Mouse (Mus musculus): ENCODE measurements at regions not wholly inside any gene's neighbourhood (a gene's known extent, or its start where the extent isn't known, plus 50 kb on each side); places are given as distances from the start of the nearest gene placed in this dataset.

DNA sequence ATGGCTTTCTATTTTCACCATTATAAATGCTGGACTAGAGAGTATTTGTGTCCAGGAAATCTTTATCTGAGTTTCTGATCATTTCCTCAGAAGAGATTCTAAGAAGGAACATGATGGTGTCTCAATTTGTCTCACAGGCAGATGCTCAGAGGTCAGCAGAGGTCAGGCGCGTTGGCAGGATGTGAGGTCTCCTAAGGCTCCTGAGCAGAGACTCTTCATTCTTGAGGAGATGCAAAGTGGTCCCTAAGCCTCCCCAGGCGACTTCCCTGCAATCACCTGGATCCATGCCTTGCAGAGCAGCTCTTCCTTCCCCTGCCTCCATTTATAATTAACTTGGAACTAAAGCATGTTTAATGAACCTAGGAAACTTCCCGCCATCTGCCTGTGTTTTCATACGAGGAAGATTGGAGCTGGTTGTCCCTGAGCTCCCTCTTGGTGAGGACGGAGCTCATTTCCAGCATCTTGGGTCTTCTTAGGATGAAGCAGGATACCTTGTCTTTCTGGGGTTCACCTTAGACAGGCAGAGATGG lies 71.8 kb downstream of the Arf2 start:
- Histone ChIP-seq H3K4me3 (replicated peaks) (no peak overlapping the region), H3K9me3 (replicated peaks) (no peaks in the 10 kb centered on the region), H3K4me1 (replicated peaks) (no peaks in the 10 kb centered on the region), H3K9ac (no peak overlapping the region), H3K27me3 (no peaks in the 10 kb centered on the region), H3K27ac (no peak overlapping the region), H3K36me3 (no peaks in the 10 kb centered on the region), H3K4me2 (no peak overlapping the region)
- DNase-seq, result no peak
- WGBS (ENCODE audit: insufficient replicate concordance), result 59% methylated on average over 6 of the region's 6 CpGs
- no peak for ATAC-seq (ENCODE audit: low read depth)

DNA sequence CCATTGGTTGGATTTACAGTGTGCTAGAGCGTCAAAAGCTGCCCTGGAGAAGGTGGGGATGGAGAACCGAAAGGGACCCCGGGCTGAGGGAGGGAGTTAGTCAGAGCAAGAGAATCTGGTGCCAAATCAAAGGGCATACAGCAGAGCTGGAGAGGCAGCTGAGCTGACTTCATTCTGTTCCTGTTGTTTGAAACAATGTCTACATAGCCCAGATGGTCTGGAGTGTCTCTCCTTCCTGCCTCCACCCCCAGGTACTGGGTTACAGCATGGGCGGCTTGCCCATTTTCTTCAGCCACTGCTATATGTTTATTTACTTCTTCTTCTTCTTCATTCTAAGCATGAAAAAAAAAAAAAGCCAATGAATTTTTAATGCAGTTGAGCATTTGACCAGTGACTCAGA lies 78.7 kb downstream of the Arf2 start:
- Histone ChIP-seq H3K9ac (no peak overlapping the region), H3K4me1 (replicated peaks) (no peaks in the 10 kb centered on the region), H3K4me2 (no peak overlapping the region), H3K27me3 (no peaks in the 10 kb centered on the region), H3K9me3 (replicated peaks) (no peaks in the 10 kb centered on the region), H3K4me3 (replicated peaks) (no peak overlapping the region), H3K27ac (no peak overlapping the region), H3K36me3 (no peaks in the 10 kb centered on the region)
- no peak for DNase-seq
- 82% methylated on average over 4 of the region's 4 CpGs for WGBS (ENCODE audit: insufficient replicate concordance)
- no peak for ATAC-seq (ENCODE audit: low read depth)

DNA sequence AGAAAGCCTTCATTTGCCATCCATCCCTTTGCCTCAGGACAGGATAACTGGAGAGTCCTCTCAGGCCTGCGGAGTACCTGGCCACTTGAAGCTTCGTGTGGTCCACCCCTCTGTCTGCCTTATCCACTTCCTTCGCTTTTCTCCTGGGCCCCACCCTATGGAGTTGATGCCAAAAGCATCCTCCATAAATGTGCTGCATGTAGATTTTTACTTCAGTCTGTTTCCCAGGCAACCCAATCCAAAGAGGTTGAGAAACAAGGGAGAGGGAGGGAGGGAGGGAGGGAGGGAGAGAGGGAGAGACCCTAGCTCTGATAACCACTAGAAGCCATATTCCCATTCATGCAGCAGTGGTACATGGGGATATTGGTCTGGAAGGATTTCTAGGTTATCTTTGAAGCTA lies 80.7 kb upstream of the Crhr1 start:
- no peak for DNase-seq
- no peak overlapping the region for H3K9ac ChIP-seq

DNA sequence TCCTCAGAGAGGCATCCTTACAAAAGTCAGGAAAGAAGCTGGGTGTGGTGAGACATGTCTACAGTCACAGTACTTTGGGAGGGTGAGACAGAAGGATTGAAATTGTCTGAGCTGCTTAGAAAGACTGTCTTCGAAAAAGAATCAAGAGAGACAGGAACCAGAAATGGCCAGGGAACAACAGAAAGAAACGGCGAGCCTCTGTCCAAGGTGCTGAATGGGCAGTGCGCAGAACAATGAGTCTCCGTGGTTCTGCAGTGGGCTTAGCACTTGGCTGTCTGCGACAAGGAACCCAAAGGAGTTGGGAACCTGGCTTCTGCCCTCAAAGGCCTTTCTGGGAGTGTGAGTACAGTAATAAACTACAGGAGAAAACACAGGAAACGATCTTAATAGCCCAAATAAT lies 79.4 kb upstream of the Crhr1 start:
- Histone ChIP-seq H3K4me2 (no peak overlapping the region), H3K4me1 (replicated peaks) (no peaks in the 10 kb centered on the region), H3K9ac (no peak overlapping the region), H3K27ac (no peak overlapping the region), H3K9me3 (replicated peaks) (no peaks in the 10 kb centered on the region), H3K36me3 (no peaks in the 10 kb centered on the region), H3K27me3 (no peaks in the 10 kb centered on the region), H3K4me3 (replicated peaks) (no peak overlapping the region)
- 20% methylated on average over 7 of the region's 7 CpGs for WGBS (ENCODE audit: insufficient replicate concordance)
- no peak for DNase-seq
- ATAC-seq (ENCODE audit: low read depth), result no peak

More for the DNA sequence above, 80.7 kb upstream of the Crhr1 start:
- no peak overlapping the region for H3K4me3 ChIP-seq (replicated peaks)
- no peaks in the 10 kb centered on the region for H3K27me3 ChIP-seq
- H3K36me3 ChIP-seq, result no peaks in the 10 kb centered on the region
- no peak overlapping the region for H3K27ac ChIP-seq
- no peak for ATAC-seq (ENCODE audit: low read depth)
- H3K9me3 ChIP-seq (replicated peaks), result no peaks in the 10 kb centered on the region
- H3K4me1 ChIP-seq (replicated peaks), result no peaks in the 10 kb centered on the region
- no peak overlapping the region for H3K4me2 ChIP-seq
- 76% methylated on average over 3 of the region's 3 CpGs for WGBS (ENCODE audit: insufficient replicate concordance)

DNA sequence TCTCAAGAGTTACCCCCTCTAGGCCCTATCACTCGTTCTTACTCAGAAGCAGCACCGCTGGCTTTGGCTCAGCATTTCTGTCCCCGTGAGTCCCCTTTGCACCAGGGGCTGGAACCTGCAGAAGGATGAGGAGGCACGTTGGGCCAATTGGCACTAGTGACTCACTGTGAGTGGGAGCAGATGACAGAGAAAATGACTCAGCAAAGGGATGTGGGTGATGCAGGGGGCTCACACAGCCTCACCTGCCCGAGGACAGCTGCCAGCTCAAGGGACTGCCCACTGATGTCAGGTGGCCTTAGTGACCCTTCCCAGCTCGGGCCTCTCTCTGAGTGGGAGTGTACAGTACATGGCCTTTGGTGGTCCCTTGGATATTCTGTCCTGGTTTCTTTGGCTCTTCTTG lies 76.7 kb upstream of the Crhr1 start:
- no peak overlapping the region for H3K27ac ChIP-seq
- 55% methylated on average over 6 of the region's 6 CpGs for WGBS (ENCODE audit: insufficient replicate concordance)

DNA sequence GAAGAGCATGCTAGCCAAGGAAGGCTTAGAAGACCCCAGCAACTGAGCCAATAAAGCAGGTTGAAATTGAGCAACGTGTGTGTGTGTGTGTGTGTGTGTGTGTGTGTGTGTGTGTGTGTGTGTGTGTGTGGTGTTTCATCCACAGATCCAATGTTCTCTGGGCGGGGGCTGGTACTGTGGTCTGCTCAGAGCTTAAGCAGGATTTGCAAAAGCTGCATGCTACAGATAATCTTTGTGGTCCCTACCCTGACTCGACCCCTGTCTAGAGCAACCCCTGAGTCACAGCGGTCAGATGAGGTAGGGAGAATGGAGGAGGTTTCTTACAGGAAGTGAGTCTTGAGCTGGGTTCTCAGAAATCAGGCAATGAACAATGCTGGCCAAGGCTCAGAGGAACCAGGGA lies 75.6 kb upstream of the Crhr1 start:
- DNase-seq (no peak), ATAC-seq (ENCODE audit: low read depth) (no peak)
- 31% methylated on average over 4 of the region's 4 CpGs for WGBS (ENCODE audit: insufficient replicate concordance)
- no peak overlapping the region for H3K4me3 ChIP-seq (replicated peaks)
- peaks cover 4% of the 10 kb centered on the region; the same call in 1 of the 2 replicates for H3K4me1 ChIP-seq (replicated peaks)
- H3K9me3 ChIP-seq (replicated peaks), result no peaks in the 10 kb centered on the region
- H3K9ac ChIP-seq, result no peak overlapping the region
- H3K27ac ChIP-seq, result no peak overlapping the region
- no peaks in the 10 kb centered on the region for H3K36me3 ChIP-seq
- H3K27me3 ChIP-seq, result no peaks in the 10 kb centered on the region
- no peak overlapping the region for H3K4me2 ChIP-seq

More for the DNA sequence above, 76.7 kb upstream of the Crhr1 start:
- H3K4me3 ChIP-seq (replicated peaks), result no peak overlapping the region
- DNase-seq (no peak), ATAC-seq (ENCODE audit: low read depth) (no peak)
- H3K4me1 ChIP-seq (replicated peaks), result peaks cover 4% of the 10 kb centered on the region; the same call in 1 of the 2 replicates
- H3K36me3 ChIP-seq, result no peaks in the 10 kb centered on the region
- H3K4me2 ChIP-seq, result no peak overlapping the region
- H3K9me3 ChIP-seq (replicated peaks), result no peaks in the 10 kb centered on the region
- H3K27me3 ChIP-seq, result no peaks in the 10 kb centered on the region
- H3K9ac ChIP-seq, result no peak overlapping the region

DNA sequence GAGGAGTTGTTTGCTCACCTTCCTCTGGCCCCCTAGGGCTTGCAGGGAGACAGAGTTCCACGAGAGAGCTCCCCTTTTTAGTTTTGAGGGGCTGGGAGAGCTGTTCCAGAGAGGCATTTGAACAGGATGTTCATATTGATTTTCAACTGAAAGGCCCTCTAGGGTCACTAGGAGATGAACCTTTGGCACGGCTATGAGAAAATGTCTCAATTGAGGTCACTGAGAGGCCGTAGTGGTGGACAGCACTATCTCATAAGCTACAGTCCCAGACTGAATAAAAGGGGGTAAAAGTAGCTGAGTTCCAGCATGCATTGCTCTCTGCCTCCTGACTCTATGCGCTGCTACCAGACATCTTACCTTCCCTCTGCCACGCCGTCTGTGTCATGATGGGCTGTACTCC lies 74.1 kb upstream of the Crhr1 start:
- H3K4me3 ChIP-seq (replicated peaks), result no peak overlapping the region
- H3K4me2 ChIP-seq, result no peak overlapping the region
- H3K9ac ChIP-seq, result no peak overlapping the region
- 64% methylated on average over 6 of the region's 6 CpGs for WGBS (ENCODE audit: insufficient replicate concordance)
- no peaks in the 10 kb centered on the region for H3K27me3 ChIP-seq
- no peaks in the 10 kb centered on the region for H3K9me3 ChIP-seq (replicated peaks)
- 0 out of 2 replicates have a peak overlapping the region, but pooled peaks have one; percentile 13 for H3K27ac ChIP-seq
- DNase-seq, result no peak
- ATAC-seq (ENCODE audit: low read depth), result peak; percentile 39
- H3K36me3 ChIP-seq, result no peaks in the 10 kb centered on the region
- H3K4me1 ChIP-seq (replicated peaks), result peaks cover 4% of the 10 kb centered on the region; the same call in 1 of the 2 replicates

DNA sequence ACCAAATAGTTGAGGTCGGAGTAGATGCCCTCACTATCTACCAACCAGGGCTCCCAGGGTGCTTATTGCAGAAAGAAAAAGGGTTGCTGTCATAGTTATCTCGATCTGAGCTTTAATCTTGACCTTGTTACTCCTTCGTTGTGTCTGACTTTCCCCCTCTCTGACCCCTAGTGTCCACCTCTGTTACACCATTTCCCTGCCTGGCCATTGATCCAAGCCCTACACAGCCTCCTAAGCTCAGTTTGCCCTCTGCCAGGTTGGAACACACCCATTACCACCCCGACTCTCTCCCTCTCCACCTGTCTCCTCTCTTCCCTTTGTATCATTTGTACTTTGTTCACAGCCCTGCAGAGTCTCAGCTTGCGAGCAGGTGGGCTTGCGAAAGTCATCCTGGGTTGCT lies 73.6 kb upstream of the Crhr1 start:
- peak; percentile 29; the same call in 1 of the 2 replicates for ATAC-seq (ENCODE audit: low read depth)
- Histone ChIP-seq H3K4me2 (no peak overlapping the region), H3K4me3 (replicated peaks) (no peak overlapping the region), H3K4me1 (replicated peaks) (peaks cover 4% of the 10 kb centered on the region; the same call in 1 of the 2 replicates), H3K27ac (0 out of 2 replicates have a peak overlapping the region, but pooled peaks have one; percentile 13), H3K9ac (no peak overlapping the region), H3K36me3 (no peaks in the 10 kb centered on the region), H3K27me3 (no peaks in the 10 kb centered on the region), H3K9me3 (replicated peaks) (no peaks in the 10 kb centered on the region)
- WGBS (ENCODE audit: insufficient replicate concordance), result 45% methylated on average over 6 of the region's 6 CpGs
- no peak for DNase-seq

DNA sequence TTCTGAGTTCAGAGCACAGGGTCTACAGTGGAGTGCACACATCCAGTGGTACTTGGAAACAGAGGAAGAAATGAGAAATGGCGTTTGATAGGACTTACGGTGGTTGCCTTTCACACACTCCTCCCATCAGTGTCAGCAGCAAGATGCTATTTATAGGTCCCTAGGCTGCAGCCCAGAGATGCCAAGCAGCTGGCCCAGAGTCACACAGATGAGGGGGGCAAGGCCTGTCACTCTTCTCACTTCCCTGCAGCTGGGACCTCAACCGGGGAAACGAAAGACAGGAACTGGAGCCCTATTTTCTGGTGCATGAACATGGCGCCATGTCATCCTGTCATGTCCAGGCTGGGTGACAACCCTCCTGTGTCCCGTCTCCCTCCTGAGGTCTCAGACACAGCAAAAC lies 71.3 kb upstream of the Crhr1 start:
- DNase-seq (no peak), ATAC-seq (ENCODE audit: low read depth) (no peak)
- no peaks in the 10 kb centered on the region for H3K27me3 ChIP-seq
- H3K4me1 ChIP-seq (replicated peaks), result peaks cover 4% of the 10 kb centered on the region; the same call in 1 of the 2 replicates
- no peak overlapping the region for H3K4me3 ChIP-seq (replicated peaks)
- no peak overlapping the region for H3K4me2 ChIP-seq
- H3K9me3 ChIP-seq (replicated peaks), result no peaks in the 10 kb centered on the region
- WGBS (ENCODE audit: insufficient replicate concordance), result 63% methylated on average over 6 of the region's 6 CpGs
- H3K9ac ChIP-seq, result no peak overlapping the region
- H3K27ac ChIP-seq, result no peak overlapping the region
- no peaks in the 10 kb centered on the region for H3K36me3 ChIP-seq

DNA sequence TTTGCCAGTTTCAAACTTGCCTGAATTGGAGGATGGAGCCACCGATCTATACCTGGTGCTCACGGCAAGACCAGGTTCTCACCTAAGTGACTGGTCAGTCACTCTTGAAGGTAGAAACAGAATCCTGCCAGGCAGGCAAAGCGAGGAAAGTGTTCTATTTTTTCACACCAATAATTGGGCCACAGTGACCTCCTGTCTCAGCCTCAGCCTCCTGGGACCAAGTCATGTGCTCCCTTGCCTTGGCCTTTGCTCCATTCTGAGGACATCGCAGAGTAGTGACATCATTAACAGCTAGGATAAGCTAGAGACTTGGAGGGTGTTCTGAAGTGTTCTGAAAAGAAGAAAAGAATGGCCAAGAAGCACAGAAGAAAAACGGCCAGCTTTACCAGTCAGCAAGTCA lies 67.5 kb upstream of the Crhr1 start:
- no peak overlapping the region for H3K27ac ChIP-seq
- no peaks in the 10 kb centered on the region for H3K27me3 ChIP-seq
- no peak overlapping the region for H3K4me2 ChIP-seq
- no peaks in the 10 kb centered on the region for H3K9me3 ChIP-seq (replicated peaks)
- ATAC-seq (ENCODE audit: low read depth) (no peak), DNase-seq (no peak)
- H3K4me3 ChIP-seq (replicated peaks), result no peak overlapping the region
- H3K36me3 ChIP-seq, result no peaks in the 10 kb centered on the region
- no peaks in the 10 kb centered on the region for H3K4me1 ChIP-seq (replicated peaks)
- no peak overlapping the region for H3K9ac ChIP-seq
- 64% methylated on average over 5 of the region's 5 CpGs for WGBS (ENCODE audit: insufficient replicate concordance)

DNA sequence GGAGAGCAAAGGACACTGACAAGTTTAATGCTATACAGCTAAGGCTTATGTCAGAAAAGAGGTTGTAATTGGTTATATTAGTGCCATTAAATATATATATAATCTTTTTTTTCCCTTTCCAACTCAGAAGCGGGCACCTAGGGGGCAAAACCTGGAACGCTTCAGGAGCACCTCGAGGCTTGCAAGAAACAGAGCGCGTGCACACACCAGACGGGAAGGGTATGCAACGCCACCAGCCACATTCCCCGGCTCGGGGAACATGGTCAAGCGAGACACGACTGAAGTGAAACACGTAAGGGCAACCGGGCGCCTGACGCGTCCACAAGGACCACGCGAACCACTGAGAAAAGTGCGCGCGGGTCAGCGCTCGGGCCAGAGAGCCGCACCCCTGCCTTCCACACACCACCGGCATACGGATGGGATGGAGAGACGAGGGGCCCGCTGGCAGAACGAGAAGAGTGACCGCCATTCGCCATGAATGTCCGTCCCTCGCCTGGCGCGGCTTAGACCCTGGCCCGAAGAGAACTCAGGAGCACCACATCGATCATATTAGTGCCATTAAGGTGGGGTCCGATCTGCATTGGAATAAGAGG lies 60.0 kb upstream of the Crhr1 start:
- no peaks in the 10 kb centered on the region for H3K27me3 ChIP-seq
- no peak overlapping the region for H3K4me2 ChIP-seq
- no peak overlapping the region for H3K27ac ChIP-seq
- H3K9ac ChIP-seq, result no peak overlapping the region
- ATAC-seq (ENCODE audit: low read depth) (no peak), DNase-seq (no peak)
- no peaks in the 10 kb centered on the region for H3K4me1 ChIP-seq (replicated peaks)
- H3K9me3 ChIP-seq (replicated peaks), result no peaks in the 10 kb centered on the region
- H3K36me3 ChIP-seq, result no peaks in the 10 kb centered on the region
- no peak overlapping the region for H3K4me3 ChIP-seq (replicated peaks)
- WGBS (ENCODE audit: insufficient replicate concordance), result 76% methylated on average over 38 of the region's 38 CpGs

DNA sequence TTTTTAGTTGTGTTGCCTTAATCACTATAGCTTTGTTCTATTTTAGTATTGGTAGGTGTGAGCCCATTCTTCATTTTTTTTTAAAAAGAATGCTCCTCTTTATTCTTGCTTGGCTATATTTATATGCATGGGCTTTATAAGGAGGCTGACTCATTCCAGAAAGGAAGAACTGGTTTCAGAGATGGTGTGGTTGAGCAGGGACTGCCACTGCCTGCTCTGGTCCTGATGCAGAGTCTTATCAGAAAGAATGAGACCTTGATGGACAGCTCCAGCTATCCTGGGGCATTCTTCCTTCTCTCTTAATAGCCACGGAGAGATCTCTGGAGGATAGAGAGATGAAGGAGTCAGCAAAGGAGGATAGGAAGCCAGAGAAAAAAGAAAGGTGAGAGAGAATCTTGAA lies 57.9 kb upstream of the Crhr1 start:
- no peaks in the 10 kb centered on the region for H3K9me3 ChIP-seq (replicated peaks)
- no peak for DNase-seq
- WGBS (ENCODE audit: insufficient replicate concordance), result 22% methylated on average over 1 of the region's 1 CpGs
- H3K4me3 ChIP-seq (replicated peaks), result no peak overlapping the region
- no peaks in the 10 kb centered on the region for H3K4me1 ChIP-seq (replicated peaks)
- H3K9ac ChIP-seq, result no peak overlapping the region
- H3K27me3 ChIP-seq, result no peaks in the 10 kb centered on the region
- no peak overlapping the region for H3K27ac ChIP-seq
- H3K4me2 ChIP-seq, result no peak overlapping the region
- no peaks in the 10 kb centered on the region for H3K36me3 ChIP-seq
- ATAC-seq (ENCODE audit: low read depth), result no peak
